Mouse (Mus musculus) liver, embryonic 11.5 days (tissue): Measurements from ENCODE around the gene Cox6b1. TPM values are rescaled to one million over a fixed set of nuclear protein-coding genes. Genes with fewer than 3 reads are reported as not detected.

Experiments used
- ATAC-seq: fragments of 200-750 bp; cut with Nextera tagmentation; replicated peaks from 2 replicates; pipeline ENCODE4 v1.8.0; 2017; ENCODE audit warnings: moderate number of reproducible peaks, mild to moderate bottlenecking, moderate TSS enrichment, moderate library complexity; ENCODE audit not compliant: low FRiP score
- DNase-seq: peaks from one replicate; pipeline ENCODE4 v3.0.0-alpha.2; 2017; ENCODE audit warnings: low spot score
- H3K27ac ChIP-seq: fragments of 300-500 bp; sonication (generic); 2 replicates; pipeline ENCODE4 v1.5.1; 2014; ENCODE audit warnings: mild to moderate bottlenecking, low read depth, low read length, control low read depth
- H3K27me3 ChIP-seq: fragments of 300-500 bp; sonication (generic); replicated peaks from 2 replicates; pipeline ENCODE4 v1.6.1; 2014; ENCODE audit warnings: low read length, mixed read lengths; ENCODE audit not compliant: control insufficient read depth, insufficient read depth
- H3K36me3 ChIP-seq: fragments of 300-500 bp; sonication (generic); 2 replicates; pipeline ENCODE4 v1.6.1; 2014; ENCODE audit warnings: mild to moderate bottlenecking, low read length, moderate library complexity, mixed read lengths; ENCODE audit not compliant: control insufficient read depth, insufficient read depth
- H3K4me1 ChIP-seq: fragments of 300-500 bp; sonication (generic); replicated peaks from 2 replicates; pipeline ENCODE4 v1.6.1; 2014; ENCODE audit warnings: low read length, mixed read lengths; ENCODE audit not compliant: control insufficient read depth, insufficient read depth
- H3K4me2 ChIP-seq: fragments of 300-500 bp; sonication (generic); 2 replicates; pipeline ENCODE4 v1.6.1; 2014; ENCODE audit warnings: mild to moderate bottlenecking, control low read depth, moderate library complexity
- H3K4me3 ChIP-seq: fragments of 300-500 bp; sonication (generic); 2 replicates; pipeline ENCODE4 v1.5.1; 2014; ENCODE audit warnings: low read depth, low read length, control low read depth
- H3K9ac ChIP-seq: fragments of 300-500 bp; sonication (generic); 2 replicates; pipeline ENCODE4 v1.6.1; 2014; ENCODE audit warnings: low read depth, low read length, control low read depth
- H3K9me3 ChIP-seq: fragments of 300-500 bp; sonication (generic); 2 replicates; pipeline ENCODE4 v1.6.1; 2016; ENCODE audit warnings: low read length, inconsistent platforms, mixed read lengths; ENCODE audit not compliant: control insufficient read depth
- WGBS: fragments of 180-500 bp; shearing (Covaris S2); extraction: QIAGEN DNeasy Blood & Tissue Kit; methylation state at CpG from one replicate; pipeline ENCODE4 v1.1.7; 2014; 5-methylcytosine and 5-hydroxymethylcytosine counted together
- polyA plus RNA-seq: library from polyadenylated mRNA; unstranded; fragments of >200 nt; fragmentation: Nextera tagmentation; extraction: Ambion mirVana; gene quantifications from 2 replicates; pipeline ENCODE4 v1.2.1, GENCODE M21; 2014

The Cox6b1 gene
- polyA plus RNA-seq, 1 experiment from 2014 or later = 909 TPM

DNA sequence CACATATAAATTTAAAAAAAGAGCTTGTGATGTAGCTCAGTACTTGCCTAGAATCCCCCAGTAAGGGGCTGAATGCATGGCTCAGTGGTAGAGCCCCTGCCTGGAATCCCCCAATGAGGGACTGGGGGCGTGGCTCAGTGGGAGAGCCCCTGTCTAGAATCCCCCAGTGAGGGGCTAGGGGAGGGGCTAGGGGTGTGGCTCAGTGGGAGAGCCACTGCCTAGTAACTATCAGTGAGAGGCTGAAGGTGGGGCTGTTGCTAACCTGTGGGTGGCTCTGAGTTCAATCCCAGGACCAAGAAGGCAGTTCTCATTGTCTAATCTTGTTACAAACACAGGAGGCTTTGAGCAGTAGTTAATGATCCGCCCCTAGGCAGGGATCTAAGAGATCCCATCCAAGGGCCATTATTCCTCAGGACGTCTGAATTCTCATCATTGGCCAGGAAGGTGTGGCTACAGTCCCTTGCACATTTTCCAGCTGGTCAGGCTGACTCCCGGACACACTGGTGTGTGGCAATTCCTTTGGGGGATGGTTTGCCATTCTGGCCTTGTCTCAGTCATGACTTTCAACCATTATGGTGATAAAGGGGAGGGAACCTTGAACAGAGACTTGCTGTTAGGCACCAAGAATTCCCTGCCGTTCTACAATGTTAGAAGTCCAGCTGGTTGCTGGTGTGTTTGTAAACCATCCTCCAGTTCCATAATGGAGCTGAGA is 10.7 kb downstream of the Cox6b1 start:
- Histone ChIP-seq H3K36me3 (peaks cover 40% of the 10 kb centered on the region), H3K27ac (no peak overlapping the region), H3K4me1 (peaks cover 9% of the 10 kb centered on the region; the same call in 1 of the 2 replicates), H3K4me3 (no peak overlapping the region), H3K4me2 (no peak overlapping the region), H3K9ac (no peak overlapping the region), H3K9me3 (no peaks in the 10 kb centered on the region), H3K27me3 (no peaks in the 10 kb centered on the region)
- WGBS = 63% methylated on average over 5 of the region's 5 CpGs
- ATAC-seq (peak; percentile 59; the same call in 1 of the 2 replicates), DNase-seq (no peak)

DNA sequence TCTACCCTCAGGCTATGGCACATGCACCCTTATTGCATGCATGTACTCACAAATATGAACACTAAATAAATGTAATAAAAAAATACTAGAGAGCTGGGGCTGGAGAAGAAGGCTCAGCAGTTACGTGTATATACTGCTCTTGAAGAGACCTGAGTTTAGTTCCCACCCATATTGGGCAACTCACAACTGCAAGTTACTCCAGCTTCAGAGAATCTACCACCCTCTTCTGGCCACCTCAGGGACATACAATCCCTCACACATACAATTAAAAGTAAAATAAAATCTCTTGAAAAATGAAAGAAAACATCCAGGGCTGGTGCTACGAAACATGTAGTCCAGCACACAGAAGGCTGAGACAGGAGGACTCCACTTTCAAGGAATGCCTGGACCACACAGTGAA is 11.5 kb downstream of the Cox6b1 start:
- WGBS = 69% methylated on average over 2 of the region's 2 CpGs

DNA sequence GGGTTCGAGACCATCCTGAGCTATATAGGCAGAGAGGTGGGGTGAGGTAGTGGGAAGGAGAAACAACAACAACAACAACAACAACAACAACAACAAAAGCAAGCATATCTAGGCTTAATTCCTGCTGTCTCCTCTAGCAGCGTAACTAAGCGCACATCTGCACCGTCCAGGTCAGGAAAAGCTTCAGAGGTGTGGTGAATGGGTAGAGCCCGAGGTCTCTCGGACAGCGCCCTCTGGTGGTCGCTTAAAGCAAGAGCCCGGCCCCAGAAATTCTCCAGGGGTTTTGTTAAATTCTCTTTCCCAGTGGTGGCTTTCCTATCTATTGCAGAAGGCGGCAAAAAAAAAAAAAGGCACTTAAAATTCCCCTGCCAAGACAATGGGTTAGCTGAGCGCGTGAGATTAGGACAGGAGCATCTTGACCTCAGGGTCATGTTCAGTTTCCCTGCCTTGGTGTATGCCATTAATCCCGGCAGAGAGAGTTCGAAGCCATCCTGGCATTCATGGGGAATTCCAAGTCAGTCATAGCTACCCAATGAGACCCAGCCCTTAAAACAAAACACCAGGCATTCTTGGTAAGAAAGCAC is 12.3 kb downstream of the Cox6b1 start:
- H3K9me3 ChIP-seq = no peaks in the 10 kb centered on the region
- no peak overlapping the region for H3K4me2 ChIP-seq

More for the DNA sequence above, 11.5 kb downstream of the Cox6b1 start:
- no peaks in the 10 kb centered on the region for H3K9me3 ChIP-seq
- no peak overlapping the region for H3K4me2 ChIP-seq
- H3K27me3 ChIP-seq = no peaks in the 10 kb centered on the region
- no peak overlapping the region for H3K4me3 ChIP-seq
- no peak for ATAC-seq
- no peak for DNase-seq
- no peak overlapping the region for H3K9ac ChIP-seq
- peaks cover 34% of the 10 kb centered on the region for H3K36me3 ChIP-seq
- peaks cover 9% of the 10 kb centered on the region; the same call in 1 of the 2 replicates for H3K4me1 ChIP-seq
- H3K27ac ChIP-seq = no peak overlapping the region

DNA sequence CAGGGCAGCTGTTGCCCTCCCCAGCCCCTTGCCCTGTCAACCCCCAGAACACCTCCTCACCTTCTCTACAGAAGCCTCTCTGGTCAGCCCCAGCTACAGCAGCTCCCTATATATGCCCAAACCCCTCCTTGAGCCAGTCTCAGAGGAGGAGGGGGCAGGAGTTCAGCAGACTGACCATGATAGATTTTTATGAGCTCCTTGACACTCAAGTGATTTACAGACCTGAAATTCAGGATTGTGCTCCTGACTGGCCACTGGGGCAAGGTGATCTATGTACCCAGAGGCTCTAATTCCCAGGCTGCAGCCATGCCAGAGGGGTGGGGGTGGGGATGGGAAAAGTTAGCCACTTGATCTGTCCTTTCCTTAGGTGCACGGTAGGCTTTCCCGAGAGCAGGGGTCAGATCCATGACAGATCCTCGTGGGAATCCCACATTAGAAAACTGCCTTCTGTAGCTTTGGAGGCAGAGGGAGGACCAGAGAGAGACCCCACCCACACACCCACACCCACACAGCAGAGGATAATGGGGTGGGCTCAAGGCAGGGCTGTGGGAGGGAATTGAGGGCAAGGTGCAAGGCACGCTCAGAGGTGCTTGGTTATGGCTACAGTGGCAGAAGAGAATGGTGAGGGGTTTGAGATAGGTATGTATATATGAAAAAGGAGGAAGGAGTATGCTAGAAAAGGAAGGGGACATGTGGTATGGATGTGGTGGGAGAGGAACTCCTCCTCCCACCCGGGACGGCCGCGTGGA is 13.1 kb downstream of the Cox6b1 start, which contains the start of gene Upk1a:
Gene Upk1a (minus strand): TSS at position 194 of the 749 bp plus-strand sequence.
- no peak for ATAC-seq
- Histone ChIP-seq H3K9ac (no peak within 1 kb of the TSS), H3K27ac (no peak within 1 kb of the TSS), H3K9me3 (no peaks in the 10 kb centered on the region), H3K4me2 (no peak within 1 kb of the TSS), H3K4me1 (peaks cover 11% of the 10 kb centered on the region; the same call in 1 of the 2 replicates), H3K4me3 (no peak within 1 kb of the TSS), H3K36me3 (peaks cover 19% of the 10 kb centered on the region), H3K27me3 (no peaks in the 10 kb centered on the region)
- WGBS = 77% methylated on average over 8 of the region's 8 CpGs
- no peak for DNase-seq

More for the DNA sequence above, 12.3 kb downstream of the Cox6b1 start:
- ATAC-seq (no peak; the same call in 1 of the 2 replicates), DNase-seq (peak; percentile 65)
- Histone ChIP-seq H3K27ac (no peak overlapping the region), H3K27me3 (no peaks in the 10 kb centered on the region), H3K9ac (no peak overlapping the region), H3K36me3 (peaks cover 26% of the 10 kb centered on the region), H3K4me1 (peaks cover 9% of the 10 kb centered on the region; the same call in 1 of the 2 replicates), H3K4me3 (no peak overlapping the region)
- WGBS = 26% methylated on average over 14 of the region's 14 CpGs

DNA sequence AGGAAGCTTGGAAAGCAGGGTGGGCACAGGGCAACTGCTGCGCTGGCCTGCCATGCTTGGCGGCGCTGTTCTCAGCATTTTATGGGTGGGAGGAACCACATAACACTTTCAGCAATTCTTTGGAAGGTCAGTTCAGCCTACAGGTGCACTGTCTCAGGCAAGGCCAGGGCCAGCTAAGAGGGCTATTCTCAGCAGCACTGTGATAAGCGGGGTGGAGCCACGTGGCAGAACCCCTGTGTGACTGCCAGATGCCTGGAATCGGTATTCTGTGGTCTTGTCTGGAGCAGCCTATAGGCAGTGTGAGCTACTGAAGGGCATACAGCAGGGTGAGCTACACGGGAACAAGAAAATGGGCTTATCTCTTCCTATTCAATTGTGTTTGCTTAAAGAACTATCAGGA is 15.9 kb downstream of the Cox6b1 start:
- H3K27me3 ChIP-seq = no peaks in the 10 kb centered on the region
- no peak overlapping the region for H3K27ac ChIP-seq
- no peak overlapping the region for H3K4me3 ChIP-seq
- no peaks in the 10 kb centered on the region for H3K36me3 ChIP-seq
- no peak overlapping the region for H3K9ac ChIP-seq
- ATAC-seq = no peak; the same call in 1 of the 2 replicates
- 50% methylated on average over 7 of the region's 7 CpGs for WGBS
- H3K9me3 ChIP-seq = no peaks in the 10 kb centered on the region
- H3K4me1 ChIP-seq = 0 out of 2 replicates have a peak, but pooled peaks cover 2% of the 10 kb centered on the region
- no peak for DNase-seq
- H3K4me2 ChIP-seq = no peak overlapping the region

DNA sequence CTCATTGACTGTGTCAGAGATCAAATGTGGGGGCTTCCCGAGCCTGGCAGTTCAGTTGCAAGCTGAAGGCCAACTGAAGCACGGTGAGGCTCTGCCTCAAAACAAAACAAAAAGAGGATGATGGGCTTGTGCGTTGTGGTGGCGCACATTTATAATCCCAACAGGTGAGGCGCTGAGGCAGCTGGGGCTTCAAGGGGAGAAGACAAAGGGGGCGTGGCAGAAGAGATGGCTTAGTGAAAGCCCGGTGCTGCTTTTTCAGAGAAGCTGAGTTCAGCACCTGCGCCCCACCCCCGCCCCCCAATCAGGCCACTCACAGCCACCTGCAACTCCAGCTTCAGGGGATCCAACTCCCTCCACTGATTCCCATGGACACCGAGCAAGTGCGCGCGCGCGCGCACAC is 17.5 kb downstream of the Cox6b1 start:
- H3K4me3 ChIP-seq = no peak overlapping the region
- DNase-seq = no peak
- 55% methylated on average over 15 of the region's 16 CpGs for WGBS
- H3K9me3 ChIP-seq = no peaks in the 10 kb centered on the region
- no peak for ATAC-seq
- no peaks in the 10 kb centered on the region for H3K27me3 ChIP-seq
- H3K36me3 ChIP-seq = no peaks in the 10 kb centered on the region
- H3K4me1 ChIP-seq = 0 out of 2 replicates have a peak, but pooled peaks cover 2% of the 10 kb centered on the region
- no peak overlapping the region for H3K9ac ChIP-seq
- H3K27ac ChIP-seq = no peak overlapping the region
- no peak overlapping the region for H3K4me2 ChIP-seq

DNA sequence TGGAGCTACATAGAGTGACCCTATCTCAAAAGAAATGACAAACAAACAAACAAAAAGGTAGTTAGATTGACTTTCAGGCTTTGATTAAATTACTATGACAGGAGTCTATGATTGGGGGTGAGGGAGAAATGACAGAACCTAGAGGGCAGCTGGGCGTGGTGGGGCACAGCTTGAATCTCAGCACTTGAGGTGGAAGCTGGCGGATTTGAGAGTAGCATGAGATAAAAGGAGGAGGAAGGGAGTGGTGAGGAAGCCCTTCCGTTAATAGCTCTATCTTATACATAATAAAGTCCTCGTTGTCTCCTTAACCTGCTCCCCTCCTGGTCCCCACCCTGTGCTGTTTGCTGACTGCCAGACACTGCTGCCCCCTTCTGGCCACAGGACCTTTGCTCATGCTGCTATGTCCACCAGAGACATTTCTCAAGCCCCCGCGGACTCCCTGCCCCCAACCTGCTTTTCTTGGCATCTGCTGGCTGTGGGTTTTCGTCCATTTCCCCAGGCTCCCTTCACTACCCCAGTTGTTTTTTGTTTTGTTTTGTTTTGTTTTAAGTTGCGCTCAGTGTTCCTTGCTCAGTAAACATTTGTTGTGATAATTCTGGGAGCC is 18.1 kb downstream of the Cox6b1 start:
- Histone ChIP-seq H3K36me3 (no peaks in the 10 kb centered on the region), H3K27me3 (no peaks in the 10 kb centered on the region), H3K4me3 (no peak overlapping the region), H3K9ac (no peak overlapping the region), H3K27ac (no peak overlapping the region), H3K9me3 (no peaks in the 10 kb centered on the region), H3K4me2 (no peak overlapping the region), H3K4me1 (0 out of 2 replicates have a peak, but pooled peaks cover 2% of the 10 kb centered on the region)
- WGBS = 27% methylated on average over 8 of the region's 8 CpGs
- DNase-seq (peak; percentile 58), ATAC-seq (0 out of 2 replicates have a peak, but pooled peaks have one; percentile 34)

DNA sequence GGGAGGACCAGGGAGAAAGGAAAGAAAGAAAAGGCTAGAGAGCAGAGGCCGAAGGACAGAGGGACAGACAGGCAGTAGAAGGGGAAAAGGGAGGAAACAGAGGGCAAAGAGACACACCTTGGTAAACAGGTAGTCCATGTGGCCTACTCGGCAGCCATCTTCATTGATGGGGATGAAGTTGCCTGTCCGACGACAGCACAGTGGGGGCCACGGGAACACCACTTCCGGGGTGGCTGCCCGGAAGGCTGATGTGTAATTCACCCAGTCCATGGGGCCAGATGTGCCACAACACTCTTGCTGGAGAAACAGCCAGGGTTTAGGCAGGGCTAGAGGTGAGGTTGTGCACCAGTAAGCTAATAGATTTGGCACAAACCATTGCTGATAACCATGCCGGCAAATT is 21.0 kb downstream of the Cox6b1 start:
- H3K27me3 ChIP-seq = no peaks in the 10 kb centered on the region
- DNase-seq (no peak), ATAC-seq (no peak)
- no peak overlapping the region for H3K9ac ChIP-seq
- no peak overlapping the region for H3K27ac ChIP-seq
- 0 out of 2 replicates have a peak, but pooled peaks cover 2% of the 10 kb centered on the region for H3K4me1 ChIP-seq
- WGBS = 82% methylated on average over 8 of the region's 8 CpGs
- H3K36me3 ChIP-seq = no peaks in the 10 kb centered on the region
- no peak overlapping the region for H3K4me2 ChIP-seq
- no peaks in the 10 kb centered on the region for H3K9me3 ChIP-seq
- H3K4me3 ChIP-seq = no peak overlapping the region
